Mouse (Mus musculus) lung, postnatal 36 days (tissue): ENCODE measurements around the gene Rnf135.
"Not testable (repeated sequence)": the region's sequence is repeated elsewhere in the genome, so short reads cannot be mapped to it uniquely, and the experiment has no call there.

Experiments
- DNase-seq: peaks from one replicate; pipeline ENCODE4 v3.0.0; 2022; ENCODE audit warnings: mixed read lengths

The Rnf135 gene

GRCm38 (mm10) chr11:80163362-80164116, 20.1 kb upstream of the Rnf135 start:
- no peak for DNase-seq

DNA sequence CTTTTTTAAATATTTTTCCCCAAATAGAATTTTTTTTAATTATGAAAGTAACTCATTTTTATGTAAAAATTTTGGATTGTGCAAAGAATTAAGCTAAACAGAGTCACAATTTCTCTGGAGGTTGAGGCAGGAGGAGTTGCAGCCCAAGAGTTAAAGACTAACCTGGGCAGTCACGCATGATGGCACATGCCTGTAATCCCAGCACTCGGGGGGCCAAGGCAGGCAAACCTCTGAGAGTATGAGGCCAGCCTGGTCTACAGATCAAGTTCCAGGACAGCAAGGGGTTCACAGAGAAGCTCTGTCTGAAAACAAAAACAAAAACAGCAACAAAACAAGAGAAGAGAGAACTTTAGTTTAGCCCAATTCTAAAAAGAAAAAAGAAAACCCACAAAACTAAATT, 19.4 kb upstream of the Rnf135 start:
- no peak for DNase-seq

GRCm38 (mm10) chr11:80168121-80168520, 15.5 kb upstream of the Rnf135 start:
- DNase-seq: no peak

DNA sequence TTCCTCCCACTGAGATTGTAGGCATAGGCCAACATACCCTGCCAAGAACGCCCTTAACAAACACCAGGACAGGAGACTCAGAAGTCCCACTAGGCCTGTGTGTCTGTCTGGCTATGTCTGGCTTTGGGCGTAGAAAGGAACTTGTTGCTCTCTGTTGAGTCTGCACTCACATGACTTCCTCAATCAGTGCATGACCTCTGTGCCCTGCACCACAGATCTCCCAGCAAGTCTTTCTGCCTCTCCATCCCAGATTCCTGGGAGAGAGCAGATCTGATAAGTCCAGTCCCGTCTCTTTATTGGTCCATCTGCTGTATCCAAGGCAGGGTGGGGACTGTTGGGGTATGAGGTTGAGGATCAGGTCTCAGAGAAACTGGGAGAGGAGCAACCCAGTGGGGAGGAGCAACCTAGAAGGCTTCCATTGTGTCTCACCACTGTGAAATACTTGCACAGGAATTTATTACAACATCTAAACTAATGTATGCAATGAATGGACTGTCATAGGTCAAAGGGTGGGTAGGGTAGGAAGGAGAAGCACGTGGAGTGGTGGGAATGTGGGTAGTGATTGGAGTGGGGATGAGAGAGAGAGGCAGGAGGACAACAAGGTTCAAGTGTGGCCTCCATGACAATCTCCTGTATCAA, 14.9 kb upstream of the Rnf135 start:
- peak; percentile 45 for DNase-seq

DNA sequence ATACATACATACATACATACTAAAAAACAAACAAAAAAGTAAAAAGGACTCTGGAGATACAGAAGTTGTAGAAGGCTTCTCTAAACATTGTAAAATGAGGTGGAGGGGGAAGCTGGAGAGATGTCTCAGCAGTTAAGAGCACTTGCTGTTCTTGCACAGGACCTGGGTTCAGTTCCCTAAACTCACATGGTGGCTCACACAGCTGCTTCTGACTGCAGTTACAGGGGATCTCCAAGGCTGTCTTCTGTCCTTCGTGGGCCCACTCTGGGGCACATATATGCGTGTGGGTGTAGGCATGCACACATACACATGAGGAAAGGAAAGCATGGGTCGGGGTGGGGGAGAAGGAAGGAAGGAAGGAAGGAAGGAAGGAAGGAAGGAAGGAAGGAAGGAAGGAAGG, 14.0 kb upstream of the Rnf135 start:
- no peak for DNase-seq

- DNase-seq: no peak
These were observed 13.3 kb upstream of the Rnf135 start for GRCm38 (mm10) chr11:80170351-80170750.

DNA sequence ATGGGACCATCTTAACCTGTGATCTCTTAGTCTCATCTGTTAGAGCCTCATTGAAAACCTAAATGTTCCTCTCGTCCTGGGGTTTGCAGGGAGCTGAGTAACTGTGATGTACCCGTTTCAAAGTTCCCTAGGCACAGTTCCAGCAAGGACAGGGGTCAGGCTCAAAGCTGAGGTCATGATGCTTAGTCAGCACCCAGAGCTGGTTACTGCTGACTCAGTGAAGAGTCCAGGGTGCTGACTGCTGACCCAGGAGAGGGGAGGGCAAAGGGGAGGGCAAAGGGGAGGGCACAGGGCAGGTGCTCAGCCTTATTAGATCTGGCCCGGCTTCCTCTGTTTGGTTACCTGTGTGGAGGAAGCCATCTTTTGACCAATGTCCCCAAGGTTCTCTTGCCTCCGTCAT, 11.8 kb upstream of the Rnf135 start:
- DNase-seq: peak; percentile 52

GRCm38 (mm10) chr11:80173963-80174670, 9.5 kb upstream of the Rnf135 start:
- DNase-seq: no peak

DNA sequence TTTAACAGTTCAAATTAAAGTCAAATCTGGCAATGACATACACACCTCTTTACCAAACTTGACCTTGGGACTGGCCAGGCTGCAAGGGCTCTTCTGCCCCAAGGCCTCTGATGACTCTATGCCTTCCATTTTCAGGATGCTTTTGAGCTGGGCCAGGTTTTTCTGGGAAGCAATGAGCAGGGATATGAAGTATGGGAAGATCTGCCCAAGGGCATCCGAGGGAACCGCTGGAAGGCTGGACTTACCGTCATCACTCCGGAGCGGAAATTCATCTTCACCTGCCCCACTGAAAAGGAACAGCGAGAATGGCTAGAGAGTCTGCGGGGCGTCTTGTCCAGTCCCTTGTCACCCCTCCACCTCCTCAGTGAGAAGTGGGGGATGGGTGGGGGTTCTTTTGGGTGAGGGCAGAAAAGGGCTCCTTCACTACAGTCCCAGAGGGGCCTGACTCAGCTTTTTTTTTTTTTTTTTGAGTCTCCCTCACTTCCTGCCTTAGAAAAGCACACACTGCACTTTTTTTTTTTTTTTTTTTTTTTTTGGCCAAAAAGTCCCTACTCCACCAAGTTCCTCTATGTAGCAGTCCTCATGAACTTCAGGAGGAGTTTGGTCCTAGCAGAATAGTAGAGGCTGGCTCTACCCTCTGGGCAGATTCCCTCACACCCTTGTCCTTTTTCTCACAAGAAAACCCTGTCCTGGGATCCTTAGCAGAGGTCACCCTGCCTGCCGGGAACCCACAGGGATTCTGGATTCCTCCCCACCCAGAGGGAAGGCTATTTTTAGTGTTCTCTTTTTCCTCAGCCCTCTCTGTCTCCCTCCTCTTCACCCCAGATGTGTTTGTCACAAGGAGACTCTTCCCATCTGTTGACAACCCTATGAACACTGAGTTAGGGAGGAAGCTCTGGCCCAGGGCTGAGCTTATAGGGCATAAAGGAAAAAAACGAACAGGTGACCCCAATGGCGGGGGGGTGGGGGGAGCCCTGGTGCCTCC, 6.4 kb upstream of the Rnf135 start:
- DNase-seq: no peak

DNA sequence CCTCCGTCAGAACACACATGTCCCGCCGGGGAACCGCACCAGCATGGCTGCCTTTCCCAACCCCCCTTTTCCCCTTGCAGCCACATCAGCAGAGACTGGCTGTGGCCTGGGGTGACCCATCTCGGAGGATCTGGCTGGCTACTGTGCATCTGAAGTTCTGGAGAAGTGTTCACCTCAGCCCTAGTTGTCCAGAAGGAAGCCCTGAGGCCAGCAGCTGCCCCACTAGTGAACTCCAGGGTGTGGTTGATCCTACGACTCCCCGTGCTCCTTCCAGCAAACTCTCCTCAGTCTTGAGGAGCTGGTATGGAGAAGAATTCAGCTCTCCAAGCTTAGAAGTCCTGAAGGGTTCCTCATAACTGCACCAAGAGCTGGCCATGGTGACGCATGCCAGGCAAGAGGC, 5.3 kb upstream of the Rnf135 start:
- no peak for DNase-seq

DNA sequence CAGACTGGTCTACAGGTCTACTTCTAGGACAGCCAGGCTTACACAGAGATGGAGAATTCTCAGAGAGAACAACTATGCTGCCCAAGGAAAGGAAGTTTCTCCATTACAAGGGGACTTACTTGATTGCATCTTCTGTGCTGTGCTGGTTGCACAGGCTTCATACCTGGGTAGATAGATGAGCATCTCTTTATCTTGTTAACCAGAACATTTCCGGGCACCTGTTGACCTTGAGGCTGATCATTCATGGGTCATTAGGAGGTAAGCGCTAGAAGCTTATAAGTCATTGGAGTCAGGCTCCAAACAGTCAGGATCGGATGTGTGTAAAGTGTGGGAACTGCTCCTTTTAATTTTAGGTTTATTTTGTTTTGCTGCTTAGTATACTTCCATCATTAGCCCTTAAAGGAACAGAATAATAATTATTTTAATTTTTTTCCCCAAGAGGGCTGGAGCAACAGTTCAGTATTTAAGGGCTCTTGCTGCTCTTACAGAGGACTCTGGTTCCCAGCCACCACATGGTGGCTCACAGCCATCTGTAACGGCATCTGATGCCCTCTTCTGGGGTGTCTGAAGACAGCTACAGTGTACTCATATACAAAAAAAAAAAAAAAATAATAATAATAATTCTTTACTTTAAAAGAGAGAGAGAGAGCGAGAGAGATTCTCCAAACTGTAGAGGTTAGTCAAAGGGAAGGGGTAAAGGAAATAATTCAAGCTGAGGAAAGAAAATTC, 2.5 kb upstream of the Rnf135 start:
- no peak for DNase-seq

GRCm38 (mm10) chr11:80183054-80183704, 472 bp upstream of the Rnf135 start:
- DNase-seq: not testable (repeated sequence)

- no peak for DNase-seq
These were observed 950 bp downstream of the Rnf135 start for GRCm38 (mm10) chr11:80184531-80185071.

DNA sequence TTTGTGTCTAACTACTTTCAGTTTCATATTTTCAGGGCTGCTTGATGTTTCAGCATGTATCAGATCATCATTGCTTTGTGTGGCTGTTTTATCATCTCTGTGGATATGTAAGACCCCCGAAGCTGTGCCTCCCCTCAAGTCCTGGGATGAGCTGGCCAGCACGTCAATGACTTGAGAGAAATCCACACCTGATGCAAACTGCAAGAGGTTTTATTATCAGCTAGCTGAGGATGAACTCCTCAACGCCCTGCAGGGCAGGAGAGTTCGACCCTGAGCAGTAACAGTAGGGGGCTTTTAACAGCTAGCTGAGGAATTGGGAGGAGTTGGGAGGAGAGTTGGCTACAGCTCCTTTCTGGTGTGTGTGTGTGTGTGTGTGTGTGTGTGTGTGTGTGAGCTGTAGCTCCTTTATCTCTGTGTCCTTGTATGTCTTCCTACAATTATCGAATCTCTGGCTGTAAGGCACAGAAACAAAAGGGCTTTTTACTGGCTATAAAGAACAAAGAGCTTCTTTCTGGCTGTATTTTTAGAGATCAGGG, 1.9 kb downstream of the Rnf135 start:
- DNase-seq: not testable (repeated sequence)

GRCm38 (mm10) chr11:80190280-80190679, 6.6 kb downstream of the Rnf135 start:
- peak; percentile 76 for DNase-seq

DNA sequence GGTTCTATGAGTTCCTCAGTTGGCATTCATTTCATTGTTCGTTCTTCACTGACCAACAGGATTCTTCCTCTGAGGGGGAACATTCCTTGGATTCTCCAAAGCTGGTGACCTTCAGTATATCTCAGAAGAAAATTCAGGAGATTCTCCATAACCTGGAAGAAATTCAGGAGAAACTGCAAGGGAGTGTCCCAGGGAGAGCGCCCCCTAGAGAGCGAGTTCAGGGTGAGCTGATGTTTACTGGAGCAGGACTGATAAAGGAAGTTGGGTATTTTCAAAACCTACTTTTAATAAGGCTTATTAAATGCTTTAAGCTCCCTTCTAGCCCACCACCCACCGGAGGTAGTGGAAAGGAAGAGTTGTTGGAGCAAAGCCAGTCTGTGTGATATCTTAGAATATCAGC, 10.2 kb downstream of the Rnf135 start:
- DNase-seq: no peak

- no peak for DNase-seq
These were observed 12.7 kb downstream of the Rnf135 start for GRCm38 (mm10) chr11:80196351-80196750.

DNA sequence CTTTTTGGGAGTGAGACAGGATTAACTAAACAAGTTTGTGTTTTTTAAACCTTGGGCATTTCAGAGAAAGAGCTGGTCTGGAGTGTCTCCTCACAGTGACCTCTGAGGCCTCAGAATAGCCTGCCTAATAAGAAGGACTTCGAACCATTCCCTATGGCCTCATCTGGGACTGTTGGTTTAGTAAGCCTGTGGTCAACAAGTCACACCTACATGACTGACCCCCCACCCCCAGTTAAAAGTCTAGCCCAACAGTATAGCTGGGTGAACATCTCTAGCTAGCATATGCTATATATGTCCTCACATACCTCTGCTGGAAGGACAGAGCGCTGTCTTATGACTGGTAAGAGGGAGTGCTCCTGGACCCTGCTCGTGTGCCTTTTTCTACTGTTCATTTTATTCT, 15.7 kb downstream of the Rnf135 start:
- no peak for DNase-seq

- DNase-seq: no peak
These were observed 16.1 kb downstream of the Rnf135 start for GRCm38 (mm10) chr11:80199773-80200172.

DNA sequence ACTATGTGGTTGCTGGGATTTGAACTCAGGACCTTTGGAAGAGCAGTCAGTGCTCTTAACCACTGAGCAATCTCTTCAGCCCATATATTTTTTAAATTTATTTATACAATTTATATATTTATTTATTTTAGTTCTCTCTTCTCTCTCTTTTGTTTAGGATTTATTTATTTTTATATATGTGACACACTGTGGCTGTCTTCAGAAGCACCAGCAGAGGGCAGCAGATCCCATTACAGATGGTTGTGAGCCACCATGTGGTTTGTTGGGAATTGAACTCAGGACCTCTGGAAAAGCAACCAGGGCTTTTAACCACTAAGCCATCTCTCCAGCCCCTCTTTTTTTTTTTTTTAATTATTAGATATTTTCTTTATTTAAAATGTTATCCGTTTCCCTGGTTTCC, 16.7 kb downstream of the Rnf135 start:
- DNase-seq: peak; percentile 56

DNA sequence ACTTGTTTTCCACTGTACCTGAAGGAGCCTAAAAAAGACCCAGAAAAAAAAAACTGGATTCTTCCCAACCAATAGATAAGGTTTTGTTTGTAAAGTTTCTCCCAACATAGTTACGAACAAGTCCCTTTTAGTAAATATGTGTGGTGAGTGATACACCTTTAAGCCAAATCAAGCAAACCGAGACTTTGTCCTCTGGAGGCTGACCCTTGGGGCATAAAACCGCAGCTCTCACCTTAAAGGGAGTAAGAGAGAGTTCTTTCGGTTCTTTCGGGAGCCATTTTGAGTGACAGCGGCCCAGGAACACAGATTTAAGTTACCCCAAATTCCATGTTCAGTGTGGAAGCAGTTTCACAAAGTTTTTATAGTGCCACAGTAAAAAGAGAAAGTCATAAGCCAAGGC, 18.6 kb downstream of the Rnf135 start:
- DNase-seq: no peak
